Mouse (Mus musculus) liver, embryonic 14.5 days (tissue): ENCODE results near the gene Sf3a1.

Experiments used
- CTCF ChIP-seq: IDR thresholded peaks from 2 replicates; pipeline ENCODE4 v1.5.1; 2016; ENCODE audit warnings: antibody characterized with exemption, low read depth, control low read depth
- EP300 ChIP-seq: IDR thresholded peaks from 2 replicates; pipeline ENCODE4 v1.6.1; 2016; ENCODE audit warnings: antibody characterized with exemption, low read depth

- no peak for TF ChIP-seq CTCF
- TF ChIP-seq EP300 = no peak
These were observed 21.2 kb upstream of the Sf3a1 start for GRCm38 (mm10) chr11:4138964-4139363.
